Mouse (Mus musculus) hematopoietic stem cell, adult 5-6 weeks (primary cell): ENCODE measurements around the gene Ccdc70. TPM values are rescaled to one million over a fixed set of nuclear protein-coding genes. Genes with fewer than 3 reads are reported as not detected.

Experiments used
- ATAC-seq, 2 experiments: fragments of 125-278 bp in 1 of 2; replicated peaks in 1 of 2; 2 replicates each; pipeline ENCODE4 v1.8.0; 2016 to 2017; ENCODE audit warnings: inconsistent platforms in 2 of 2, mild to moderate bottlenecking in 2 of 2, moderate number of reproducible peaks in 2 of 2, low read depth in 1 of 2, moderate TSS enrichment in 1 of 2; ENCODE audit not compliant: low FRiP score in 2 of 2, poor library complexity in 2 of 2, severe bottlenecking in 2 of 2, insufficient read depth in 1 of 2, low TSS enrichment in 1 of 2
- total RNA-seq: library from RNA; stranded (forward); fragments of 172-1452, 232-1000 nt; gene quantifications from 2 replicates; pipeline ENCODE4 v1.2.3, GENCODE M21; 2017

Gene Ccdc70
- total RNA-seq, 1 experiment from 2014 or later = not detected

DNA sequence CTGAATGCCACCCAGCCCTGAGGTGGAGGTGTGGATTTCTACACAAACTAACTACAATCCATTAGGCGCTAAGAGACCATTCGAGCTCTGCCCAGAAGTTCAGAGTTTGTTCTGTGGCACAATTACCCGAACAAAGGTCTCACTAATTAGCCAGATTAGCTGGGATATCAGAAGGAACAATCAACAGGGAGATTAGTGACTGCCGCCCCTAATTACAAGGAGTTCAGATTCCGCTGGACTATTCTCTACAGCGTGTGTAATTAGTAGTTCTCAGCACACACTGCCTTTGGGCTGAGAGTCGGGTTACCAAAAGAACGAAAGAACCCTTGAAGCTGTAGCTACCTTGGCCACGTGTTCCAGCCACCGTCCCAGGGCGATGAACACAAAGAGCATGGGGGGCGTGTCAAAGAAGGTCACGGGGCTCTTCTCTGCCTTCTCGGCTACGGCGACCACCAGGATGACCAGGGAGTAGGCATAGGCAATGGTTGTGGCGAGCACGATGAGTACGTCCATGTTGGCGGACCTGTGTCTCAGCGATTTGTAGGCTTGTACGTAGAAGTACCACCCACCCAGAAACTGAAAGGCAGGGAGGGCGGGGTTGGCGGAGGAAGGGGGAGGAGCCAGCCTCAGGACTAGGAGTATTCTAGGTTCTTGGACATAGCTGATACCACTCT is 43.6 kb downstream of the Ccdc70 start:
- peak; percentile 47 to 72; a peak in 2 of 4 replicates for ATAC-seq

DNA sequence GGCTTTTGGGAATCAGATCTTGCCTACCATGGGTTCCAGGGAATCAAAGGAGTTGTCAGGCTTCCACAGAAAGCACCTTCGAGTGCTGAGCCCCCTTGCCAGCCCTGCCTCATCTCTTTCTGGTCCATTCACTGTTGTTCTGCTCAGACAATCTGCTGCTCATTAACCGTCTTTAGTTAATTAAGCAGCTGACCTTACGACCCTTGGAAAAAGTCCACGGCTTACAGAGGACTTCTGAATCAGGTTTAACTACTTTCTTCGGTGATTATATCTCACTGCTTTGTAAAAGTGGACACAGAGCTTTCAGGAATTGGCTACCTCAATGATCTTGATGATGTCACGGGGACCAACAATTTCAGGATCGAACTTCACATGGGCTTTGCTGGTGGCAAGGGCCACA is 48.2 kb downstream of the Ccdc70 start:
- no peak for ATAC-seq

DNA sequence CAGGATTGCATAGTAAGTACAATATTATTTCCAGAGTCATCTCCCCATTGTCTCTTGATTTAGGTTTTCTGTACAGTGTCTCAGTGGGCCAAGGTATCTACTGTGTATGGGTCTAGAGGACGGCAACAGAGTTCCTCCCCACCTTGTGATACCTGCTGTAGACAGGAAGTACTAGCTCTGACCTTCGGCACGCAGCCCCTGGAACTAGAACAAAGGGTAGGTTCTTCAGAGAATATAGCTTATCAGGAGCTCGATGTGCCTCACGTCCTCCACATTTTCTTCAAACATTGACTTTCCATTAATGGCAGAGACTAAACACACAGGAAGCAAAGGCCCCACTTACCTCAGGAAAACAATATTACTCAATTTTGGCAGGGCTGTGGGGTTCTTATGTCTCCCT is 49.9 kb downstream of the Ccdc70 start:
- no peak for ATAC-seq

DNA sequence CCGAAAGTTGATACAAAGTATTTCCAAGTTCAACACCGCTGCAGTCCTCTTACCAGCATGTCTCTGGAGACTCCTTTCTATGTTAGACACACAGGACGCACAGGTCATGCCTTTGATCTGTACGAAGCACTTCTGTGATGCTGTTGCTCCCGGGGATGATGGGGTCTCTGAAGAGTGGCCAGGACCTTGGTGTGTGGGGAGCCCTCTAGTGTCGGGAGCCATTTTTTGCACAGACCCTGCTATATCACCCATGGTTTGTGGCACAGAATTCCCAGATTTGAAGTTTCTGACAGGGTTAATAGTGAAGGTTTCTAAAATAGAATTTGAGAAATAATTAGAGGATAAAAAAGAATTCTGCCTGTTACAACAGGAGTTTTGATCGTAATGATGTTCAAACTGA is 52.7 kb downstream of the Ccdc70 start:
- ATAC-seq = no peak

Other genes with a start within 250 kb of the Ccdc70 start
- not detected in 2 replicates for gene Defa24, start 235.3 kb upstream of the Ccdc70 start, total RNA-seq
- not detected in 2 replicates for gene Defb50, start 146.2 kb upstream of the Ccdc70 start, total RNA-seq
- not detected in 2 replicates for gene Defb2, start 129.8 kb upstream of the Ccdc70 start, total RNA-seq
- gene Defb10, start 110.9 kb upstream of the Ccdc70 start, total RNA-seq = not detected in 2 replicates
- gene Defb9, start 84.4 kb upstream of the Ccdc70 start, total RNA-seq = not detected in 2 replicates
- gene Defb11, start 63.4 kb upstream of the Ccdc70 start, total RNA-seq = not detected in 2 replicates
- gene Defb15, start 37.1 kb upstream of the Ccdc70 start, total RNA-seq = not detected in 2 replicates
- gene Defb35, start 31.4 kb upstream of the Ccdc70 start, total RNA-seq = not detected in 2 replicates
- not detected in 2 replicates for gene Defb13, start 23.0 kb upstream of the Ccdc70 start, total RNA-seq
- not detected in 2 replicates for gene Fam90a1a, start 11.1 kb upstream of the Ccdc70 start, total RNA-seq
- 1.4 and 3.9 TPM in 2 replicates for gene Atp7b, start 90.5 kb downstream of the Ccdc70 start, total RNA-seq
- gene Alg11, start 90.9 kb downstream of the Ccdc70 start, total RNA-seq = 11.9 and 17.9 TPM in 2 replicates
- not detected in 2 replicates for gene Nek5, start 155.3 kb downstream of the Ccdc70 start, total RNA-seq
- 3.7 and 5.1 TPM in 2 replicates for gene Nek3, start 196.7 kb downstream of the Ccdc70 start, total RNA-seq
- gene Ckap2, start 216.0 kb downstream of the Ccdc70 start, total RNA-seq = 40.8 and 50.3 TPM in 2 replicates
- gene Vps36, start 223.0 kb downstream of the Ccdc70 start, total RNA-seq = 55.0 and 68.1 TPM in 2 replicates